Mouse (Mus musculus): ENCODE data around the gene Olfr554.
"Not testable (repeated sequence)": the region's sequence is repeated elsewhere in the genome, so short reads cannot be mapped to it uniquely, and the experiment has no call there.

Gene Olfr554

GRCm38 (mm10) chr7:102638132-102638531 lies at the start of gene Olfr554:
Olfr554 (plus strand) TSS chr7:102638432.
- no peak for DNase-seq (ENCODE audit: extremely low spot score, low read depth, low spot score)

- DNase-seq (ENCODE audit: extremely low spot score, low read depth, low spot score): no peak
These were observed 46.4 kb upstream of the Olfr554 start, which contains the start of gene Olfr551 for GRCm38 (mm10) chr7:102591786-102592185. Olfr551 (minus strand) TSS chr7:102591886.

- no peak for DNase-seq (ENCODE audit: extremely low spot score, low read depth, low spot score)
These were observed 40.7 kb upstream of the Olfr554 start, which contains the start of gene Olfr552 for GRCm38 (mm10) chr7:102597378-102598031. Olfr552 (plus strand) TSS chr7:102597770.

GRCm38 (mm10) chr7:102618118-102618517 lies 20.1 kb upstream of the Olfr554 start, which contains the start of gene Olfr553:
Olfr553 (minus strand) TSS chr7:102618218.
- DNase-seq (ENCODE audit: extremely low spot score, low read depth, low spot score): no peak

GRCm38 (mm10) chr7:102619608-102620007 lies 18.6 kb upstream of the Olfr554 start:
- no peak for DNase-seq (ENCODE audit: extremely low spot score, low read depth, low spot score)

- DNase-seq (ENCODE audit: extremely low spot score, low read depth, low spot score): not testable (repeated sequence)
These were observed 17.9 kb upstream of the Olfr554 start for GRCm38 (mm10) chr7:102620368-102620767.

- no peak for DNase-seq (ENCODE audit: extremely low spot score, low read depth, low spot score)
These were observed 1.6 kb upstream of the Olfr554 start for GRCm38 (mm10) chr7:102636665-102637064.

- not testable (repeated sequence) for DNase-seq (ENCODE audit: extremely low spot score, low read depth, low spot score)
These were observed 6.7 kb downstream of the Olfr554 start for GRCm38 (mm10) chr7:102644945-102645344.

- DNase-seq (ENCODE audit: extremely low spot score, low read depth, low spot score): no peak
These were observed 20.3 kb downstream of the Olfr554 start, which contains the start of gene Olfr555 for GRCm38 (mm10) chr7:102658523-102658922. Olfr555 (plus strand) TSS chr7:102658823.

GRCm38 (mm10) chr7:102664599-102664998 lies 26.4 kb downstream of the Olfr554 start, which contains the start of gene Olfr556:
Olfr556 (plus strand) TSS chr7:102664899.
- no peak for DNase-seq (ENCODE audit: extremely low spot score, low read depth, low spot score)

- DNase-seq (ENCODE audit: extremely low spot score, low read depth, low spot score): no peak
These were observed 27.1 kb downstream of the Olfr554 start for GRCm38 (mm10) chr7:102665378-102665777.

- DNase-seq (ENCODE audit: extremely low spot score, low read depth, low spot score): no peak
These were observed 38.0 kb downstream of the Olfr554 start for GRCm38 (mm10) chr7:102676225-102676624.

GRCm38 (mm10) chr7:102681916-102682315 lies 43.7 kb downstream of the Olfr554 start:
- no peak for DNase-seq (ENCODE audit: extremely low spot score, low read depth, low spot score)

GRCm38 (mm10) chr7:102686944-102687501 lies 48.8 kb downstream of the Olfr554 start, which contains the start of gene Trim68:
Trim68 (minus strand) TSS chr7:102687327.
- DNase-seq (ENCODE audit: extremely low spot score, low read depth, low spot score): peak; percentile 39

Measured in hindlimb bud, embryonic 11.5 days (tissue).